Mouse (Mus musculus) embryonic facial prominence, embryonic 14.5 days (tissue): ENCODE data around the gene Olfr1382. TPM values are rescaled to one million over a fixed set of nuclear protein-coding genes. Genes with fewer than 3 reads are reported as not detected.
"Not testable (repeated sequence)": the region's sequence is repeated elsewhere in the genome, so short reads cannot be mapped to it uniquely, and the experiment has no call there.

Experiments
- ATAC-seq: fragments of 200-750 bp; cut with Nextera tagmentation; 2 replicates; pipeline ENCODE4 v1.8.0; 2017; ENCODE audit warnings: low read depth, moderate number of reproducible peaks, moderate TSS enrichment
- DNase-seq: peaks from one replicate; pipeline ENCODE4 v3.0.0-alpha.2; 2015; ENCODE audit warnings: low spot score
- H3K27ac ChIP-seq: fragments of 300-500 bp; sonication (generic); replicated peaks from 2 replicates; pipeline ENCODE4 v1.5.1; 2014; ENCODE audit warnings: low read depth, mild to moderate bottlenecking, low read length, moderate library complexity
- H3K27me3 ChIP-seq: fragments of 300-500 bp; sonication (generic); replicated peaks from 2 replicates; pipeline ENCODE4 v1.6.1; 2014; ENCODE audit warnings: low read length; ENCODE audit not compliant: control insufficient read depth, insufficient read depth
- H3K36me3 ChIP-seq: fragments of 300-500 bp; sonication (generic); 2 replicates; pipeline ENCODE4 v1.6.1; 2014; ENCODE audit warnings: low read length, mixed read lengths; ENCODE audit not compliant: control insufficient read depth, insufficient read depth
- H3K4me1 ChIP-seq: fragments of 300-500 bp; sonication (generic); 2 replicates; pipeline ENCODE4 v1.6.1; 2014; ENCODE audit warnings: antibody characterized with exemption, low read length; ENCODE audit not compliant: control insufficient read depth, insufficient read depth
- H3K4me2 ChIP-seq: fragments of 300-500 bp; sonication (generic); 2 replicates; pipeline ENCODE4 v1.6.1; 2014; ENCODE audit warnings: low read depth, mild to moderate bottlenecking, low read length, moderate library complexity, mixed read lengths
- H3K4me3 ChIP-seq: fragments of 300-500 bp; sonication (generic); 2 replicates; pipeline ENCODE4 v1.5.1; 2014; ENCODE audit warnings: low read depth, mild to moderate bottlenecking, low read length
- H3K9ac ChIP-seq: fragments of 300-500 bp; sonication (generic); 2 replicates; pipeline ENCODE4 v1.6.1; 2014; ENCODE audit warnings: low read depth, mild to moderate bottlenecking, low read length, moderate library complexity, mixed read lengths
- H3K9me3 ChIP-seq: fragments of 300-500 bp; sonication (generic); 2 replicates; pipeline ENCODE4 v1.6.1; 2016; ENCODE audit warnings: low read length; ENCODE audit not compliant: control insufficient read depth
- WGBS: fragments of 180-500 bp; shearing (Covaris S2); extraction: QIAGEN DNeasy Blood & Tissue Kit; methylation state at CpG from one replicate; pipeline ENCODE4 v1.1.7; 2014; 5-methylcytosine and 5-hydroxymethylcytosine counted together
- polyA plus RNA-seq: library from polyadenylated mRNA; unstranded; fragments of >200 nt; fragmentation: Nextera tagmentation; extraction: Ambion mirVana; gene quantifications from 2 replicates; pipeline ENCODE4 v1.2.1, GENCODE M21; 2014

Gene Olfr1382
- not detected in 2 replicates for polyA plus RNA-seq

GRCm38 (mm10) chr11:49527947-49528346 is at the start of gene Olfr1382:
Gene Olfr1382, plus strand, starts transcription at chr11:49528247.
- no peak within 1 kb of the TSS for H3K9ac ChIP-seq
- no peaks in the 10 kb centered on the region for H3K9me3 ChIP-seq
- no peak for DNase-seq
- H3K27ac ChIP-seq, result no peak within 1 kb of the TSS
- ATAC-seq, result no peak
- H3K36me3 ChIP-seq, result no peaks in the 10 kb centered on the region
- H3K27me3 ChIP-seq, result no peaks in the 10 kb centered on the region
- no peak within 1 kb of the TSS for H3K4me3 ChIP-seq
- H3K4me1 ChIP-seq, result no peaks in the 10 kb centered on the region
- WGBS, result 85% methylated on average over 3 of the region's 3 CpGs
- H3K4me2 ChIP-seq, result no peak within 1 kb of the TSS

- no peaks in the 10 kb centered on the region for H3K4me1 ChIP-seq
- H3K27me3 ChIP-seq, result no peaks in the 10 kb centered on the region
- no peak overlapping the region for H3K9ac ChIP-seq
- DNase-seq (no peak), ATAC-seq (no peak)
- no peak overlapping the region for H3K27ac ChIP-seq
- 47% methylated on average over 4 of the region's 4 CpGs for WGBS
- H3K36me3 ChIP-seq, result no peaks in the 10 kb centered on the region
- H3K4me2 ChIP-seq, result no peak overlapping the region
- no peak overlapping the region for H3K4me3 ChIP-seq
- no peaks in the 10 kb centered on the region for H3K9me3 ChIP-seq
These were observed 42.1 kb upstream of the Olfr1382 start for GRCm38 (mm10) chr11:49485973-49486372.

GRCm38 (mm10) chr11:49488770-49489169 is 39.3 kb upstream of the Olfr1382 start, which contains the start of gene Olfr1385:
Gene Olfr1385, plus strand, starts transcription at chr11:49489070.
- H3K9ac ChIP-seq, DNase-seq, H3K4me2 ChIP-seq, H3K4me1 ChIP-seq, H3K9me3 ChIP-seq, H3K27ac ChIP-seq, H3K36me3 ChIP-seq, H3K27me3 ChIP-seq, H3K4me3 ChIP-seq, ATAC-seq: not testable (repeated sequence)
- WGBS, result 54% methylated on average over 1 of the region's 1 CpGs

DNA sequence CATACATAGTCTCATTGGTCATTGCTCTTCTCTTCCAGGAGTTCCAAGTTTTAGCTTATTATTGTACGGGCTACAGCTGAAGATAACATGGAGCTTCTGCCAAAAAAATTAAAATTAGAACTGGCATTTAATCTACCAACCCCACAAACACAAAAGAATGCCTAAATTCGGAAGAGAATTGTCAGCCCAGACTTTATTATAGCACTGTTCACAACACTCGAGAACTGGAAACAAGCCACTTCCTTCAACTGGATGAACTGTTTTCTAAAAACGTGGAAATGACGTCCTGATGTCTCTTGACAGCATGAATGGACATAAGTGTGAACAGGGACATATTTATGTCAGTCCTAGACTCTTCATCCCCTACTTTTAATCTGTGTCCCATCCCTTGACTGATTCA is 10.0 kb upstream of the Olfr1382 start:
- no peak overlapping the region for H3K4me2 ChIP-seq
- H3K4me1 ChIP-seq, result no peaks in the 10 kb centered on the region
- no peaks in the 10 kb centered on the region for H3K27me3 ChIP-seq
- DNase-seq (no peak), ATAC-seq (no peak)
- WGBS, result 74% methylated on average over 5 of the region's 5 CpGs
- no peaks in the 10 kb centered on the region for H3K36me3 ChIP-seq
- H3K9ac ChIP-seq, result no peak overlapping the region
- no peak overlapping the region for H3K27ac ChIP-seq
- H3K9me3 ChIP-seq, result no peaks in the 10 kb centered on the region
- no peak overlapping the region for H3K4me3 ChIP-seq

DNA sequence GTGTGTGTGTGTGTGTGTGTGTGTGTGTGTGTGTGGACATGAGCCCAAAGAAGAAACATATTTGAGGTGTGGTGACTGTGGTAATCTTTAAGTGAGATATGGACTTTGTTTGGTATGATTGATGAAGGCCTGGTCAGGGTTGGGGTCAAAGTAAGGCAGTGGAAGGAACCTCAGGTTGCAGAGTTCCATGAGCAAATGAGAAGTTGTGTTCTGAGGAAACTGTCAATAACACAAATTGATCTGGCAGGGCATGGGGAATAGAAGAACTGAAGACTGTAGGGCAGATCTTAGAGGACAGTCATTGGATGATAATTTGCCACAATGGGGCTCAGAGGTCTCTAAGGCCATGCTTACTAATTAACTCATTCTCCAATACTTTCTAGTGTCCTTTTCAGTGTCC is 8.7 kb upstream of the Olfr1382 start, which contains the start of gene Olfr1383:
Gene Olfr1383, plus strand, starts transcription at position 301 of the 400 bp plus-strand sequence.
- Histone ChIP-seq H3K4me2 (no peak within 1 kb of the TSS), H3K27me3 (no peaks in the 10 kb centered on the region), H3K27ac (no peak within 1 kb of the TSS), H3K4me1 (no peaks in the 10 kb centered on the region), H3K36me3 (no peaks in the 10 kb centered on the region), H3K9ac (no peak within 1 kb of the TSS), H3K4me3 (no peak within 1 kb of the TSS), H3K9me3 (no peaks in the 10 kb centered on the region)
- ATAC-seq (no peak), DNase-seq (no peak)

DNA sequence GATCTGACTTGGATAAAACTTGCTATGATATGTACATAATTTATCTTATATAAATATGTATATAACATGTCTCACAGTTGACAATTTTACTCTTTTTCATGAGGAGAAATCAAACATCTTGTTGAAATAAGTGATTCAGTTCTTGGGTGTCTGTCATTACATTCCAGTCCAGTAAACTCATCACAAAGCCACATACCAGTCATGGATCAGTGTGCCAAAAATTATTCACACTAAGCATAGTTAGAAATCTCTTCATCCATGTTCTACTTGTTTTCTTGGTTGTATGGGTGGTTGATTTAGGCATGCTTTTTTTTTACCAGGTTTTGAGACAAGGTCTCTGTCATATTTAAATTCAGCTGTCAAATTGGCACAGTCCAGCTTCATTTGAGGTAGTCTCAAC is 4.7 kb downstream of the Olfr1382 start:
- Histone ChIP-seq H3K4me3 (no peak overlapping the region), H3K9me3 (no peaks in the 10 kb centered on the region), H3K27me3 (no peaks in the 10 kb centered on the region), H3K9ac (no peak overlapping the region), H3K4me1 (no peaks in the 10 kb centered on the region), H3K4me2 (no peak overlapping the region), H3K36me3 (no peaks in the 10 kb centered on the region), H3K27ac (no peak overlapping the region)
- DNase-seq, result no peak
- no peak for ATAC-seq

DNA sequence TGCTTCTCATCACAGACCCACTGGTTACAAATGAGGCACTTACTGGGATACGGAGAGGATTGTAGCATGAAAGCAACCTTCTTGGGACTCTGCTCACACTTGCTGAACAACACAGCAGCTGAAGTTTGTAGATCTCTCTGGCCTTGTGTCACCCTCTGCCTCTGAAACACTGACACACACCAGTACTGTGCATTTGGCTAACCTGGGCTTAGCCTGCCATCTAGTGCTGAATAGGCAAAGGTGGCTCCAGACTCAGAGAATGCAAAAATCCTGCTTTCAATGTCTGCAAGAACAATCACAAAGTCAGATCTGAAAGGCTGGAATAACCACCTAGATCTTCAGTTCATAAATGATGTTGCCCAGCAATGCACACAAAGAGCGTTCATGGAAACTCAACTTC is 8.6 kb downstream of the Olfr1382 start:
- not testable (repeated sequence) for H3K9ac ChIP-seq, H3K4me1 ChIP-seq, H3K4me2 ChIP-seq, H3K27me3 ChIP-seq, DNase-seq, H3K4me3 ChIP-seq, H3K9me3 ChIP-seq, ATAC-seq, H3K27ac ChIP-seq, H3K36me3 ChIP-seq
- 84% methylated on average over 2 of the region's 2 CpGs for WGBS

DNA sequence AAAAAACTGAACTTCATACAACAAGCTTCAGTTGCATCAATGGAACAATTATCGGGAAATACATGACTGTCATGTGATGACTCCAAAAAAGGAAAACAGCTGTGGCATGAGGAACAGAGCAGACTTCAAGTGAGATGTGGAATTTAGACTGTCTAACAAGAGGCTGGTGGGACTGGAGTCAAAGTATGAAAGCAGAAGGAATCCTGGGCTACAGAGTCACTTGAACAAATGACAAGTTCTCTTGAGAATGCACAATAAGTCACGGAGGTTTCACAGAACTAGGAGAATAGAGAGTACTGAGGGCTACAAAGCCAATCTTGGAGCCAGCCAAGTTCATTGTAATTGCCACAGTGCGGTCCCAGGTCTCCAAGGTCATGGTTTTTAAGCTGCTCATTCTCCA is 15.1 kb downstream of the Olfr1382 start, which contains the start of gene Olfr1381:
Gene Olfr1381, plus strand, starts transcription at position 301 of the 400 bp plus-strand sequence.
- not testable (repeated sequence) for H3K4me3 ChIP-seq, ATAC-seq, H3K27ac ChIP-seq, H3K36me3 ChIP-seq, H3K9ac ChIP-seq, H3K9me3 ChIP-seq, H3K27me3 ChIP-seq, H3K4me1 ChIP-seq, DNase-seq, H3K4me2 ChIP-seq
- WGBS, result 58% methylated on average over 3 of the region's 3 CpGs

GRCm38 (mm10) chr11:49554033-49554432 is 26.0 kb downstream of the Olfr1382 start:
- not testable (repeated sequence) for H3K27me3 ChIP-seq, H3K4me2 ChIP-seq, ATAC-seq, H3K27ac ChIP-seq, H3K4me3 ChIP-seq, H3K9me3 ChIP-seq, DNase-seq, H3K4me1 ChIP-seq, H3K9ac ChIP-seq, H3K36me3 ChIP-seq
- 73% methylated on average over 3 of the region's 3 CpGs for WGBS
